Mouse (Mus musculus) yolk sac, embryonic 10.5 days (tissue): ENCODE results near the gene Sprr2a2.
A peak's percentile ranks its signal among the peaks of the same experiment; 100 is the strongest.
"Not testable (repeated sequence)": the region's sequence is repeated elsewhere in the genome, so short reads cannot be mapped to it uniquely, and the experiment has no call there.

Experiments
- DNase-seq: peaks from one replicate; pipeline ENCODE4 v3.0.0-alpha.2; 2017; ENCODE audit warnings: low spot score

The Sprr2a2 gene

DNA sequence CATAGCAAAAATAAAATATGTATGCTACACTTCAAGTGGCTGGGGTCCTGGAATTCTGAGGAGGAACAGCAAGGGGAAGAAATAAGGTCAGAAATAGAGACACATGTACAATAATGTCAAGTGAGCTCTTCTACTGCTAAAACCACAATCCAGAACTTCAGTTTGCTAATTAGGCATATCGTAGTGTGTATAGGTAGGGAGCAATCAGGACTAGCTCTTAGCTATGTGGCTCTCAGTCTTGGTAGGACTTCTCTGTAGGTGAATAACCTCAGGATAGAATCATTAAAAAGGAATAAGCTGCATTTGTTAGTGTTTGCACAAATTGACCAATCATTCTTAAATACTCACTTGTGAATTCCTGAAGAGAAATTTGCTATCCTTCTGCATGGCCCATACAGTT lies 58.3 kb downstream of the Sprr2a2 start:
- DNase-seq: not testable (repeated sequence)

DNA sequence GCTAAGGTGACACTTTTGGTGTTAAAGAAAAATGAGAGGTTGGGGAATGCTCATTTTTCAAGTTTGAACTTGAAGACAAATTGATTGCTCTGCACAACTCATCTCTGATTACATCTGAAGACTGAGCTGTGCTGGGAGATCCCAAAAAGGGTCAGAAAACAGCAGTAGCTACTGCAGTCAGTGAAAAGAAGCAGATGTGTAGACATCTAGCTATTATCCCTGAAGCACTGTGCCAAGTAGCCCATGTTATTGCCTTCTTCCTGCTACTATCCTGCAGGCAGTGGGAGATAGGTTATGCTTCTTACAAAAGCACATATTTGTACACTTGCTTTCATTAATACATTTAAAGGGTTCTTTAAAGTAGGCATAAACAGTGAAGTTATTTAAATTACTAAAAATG lies 63.9 kb downstream of the Sprr2a2 start:
- DNase-seq: not testable (repeated sequence)

DNA sequence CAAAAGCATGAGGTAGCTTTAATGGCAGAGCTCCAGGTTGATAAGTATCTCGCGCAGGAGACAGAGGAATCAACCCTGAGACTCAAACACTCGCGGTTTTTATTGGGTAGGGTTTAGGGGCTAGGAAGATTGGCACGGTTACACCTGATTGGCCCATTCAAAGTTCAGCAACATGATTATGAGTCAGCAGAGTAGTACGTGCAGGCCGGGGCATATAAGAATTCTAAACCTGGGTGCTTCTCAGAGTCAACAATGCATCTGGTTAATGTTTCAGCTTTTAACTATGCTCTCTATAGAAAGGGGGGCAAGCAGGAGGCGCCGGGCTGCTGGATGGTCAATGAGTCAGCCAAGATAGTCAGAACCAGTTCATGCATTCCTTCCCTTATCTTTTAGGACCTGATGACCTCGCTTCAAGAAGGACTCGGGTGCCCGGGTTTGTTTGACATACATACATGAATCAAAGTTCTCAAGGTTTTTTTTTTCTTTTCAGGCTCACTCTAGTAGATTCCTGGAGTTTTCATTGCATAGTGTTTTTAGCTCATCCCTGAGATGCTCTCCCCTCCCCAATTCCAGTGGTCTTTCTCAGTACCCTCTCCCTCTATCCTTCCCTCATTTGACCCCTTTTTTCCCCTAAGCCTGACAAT lies 65.4 kb downstream of the Sprr2a2 start:
- DNase-seq: peak; percentile 38

GRCm38 (mm10) chr3:92285101-92285500 lies 69.4 kb downstream of the Sprr2a2 start, which contains the start of gene Sprr2a3:
Gene Sprr2a3 (plus strand): TSS chr3:92285417.
- not testable (repeated sequence) for DNase-seq

GRCm38 (mm10) chr3:92288489-92288888 lies 72.8 kb downstream of the Sprr2a2 start:
- not testable (repeated sequence) for DNase-seq
